Mouse (Mus musculus): Measurements from ENCODE around the gene Sema4d. TPM values are rescaled to one million over a fixed set of nuclear protein-coding genes. Genes with fewer than 3 reads are reported as not detected.
"Not testable (repeated sequence)": the region's sequence is repeated elsewhere in the genome, so short reads cannot be mapped to it uniquely, and the experiment has no call there.

Gene Sema4d
- polyA plus RNA-seq (2015; fragmentation: Nextera tagmentation; extraction: Ambion mirVana), result 10.5 and 10.9 TPM in 2 replicates

DNA sequence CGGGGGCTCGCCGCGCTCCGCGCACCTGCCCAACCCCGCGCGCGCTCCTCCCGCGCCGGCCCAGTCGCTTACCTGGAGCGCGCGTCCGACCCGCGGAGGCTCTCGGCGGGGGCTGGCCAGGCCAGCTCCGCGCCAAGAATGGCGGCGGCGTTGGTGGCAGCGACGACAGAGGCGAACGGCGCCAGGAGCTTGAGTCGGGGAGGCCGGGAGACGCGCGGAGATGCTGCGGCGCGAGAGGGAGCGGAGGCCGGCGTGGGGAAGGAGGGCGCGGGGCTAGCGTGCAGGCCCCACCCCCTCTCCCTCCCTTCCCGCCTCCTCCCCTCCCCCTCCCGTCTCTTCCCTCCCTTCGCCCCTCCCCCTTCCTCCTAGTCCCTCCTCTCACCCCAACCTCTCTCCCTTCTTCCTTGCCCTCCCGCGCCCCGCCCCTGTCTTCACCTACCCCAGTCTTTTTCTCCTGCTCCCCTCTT lies at the start of gene Sema4d:
Gene Sema4d (minus strand): TSS at position 323 of the 467 bp plus-strand sequence.
- peak; percentile 76 for ATAC-seq (ENCODE audit: low FRiP score)
- Histone ChIP-seq H3K27ac (peak within 1 kb of the TSS; percentile 83), H3K9ac (peak within 1 kb of the TSS; percentile 91), H3K36me3 (no peaks in the 10 kb centered on the region), H3K9me3 (no peaks in the 10 kb centered on the region), H3K27me3 (peaks cover 26% of the 10 kb centered on the region), H3K4me2 (peak within 1 kb of the TSS; percentile 98), H3K4me1 (replicated peaks) (peaks cover 31% of the 10 kb centered on the region), H3K4me3 (peak within 1 kb of the TSS; percentile 79)
- under 1% methylated on average over 24 of the region's 52 CpGs for WGBS

GRCm38 (mm10) chr13:51843298-51843697 lies 49.8 kb upstream of the Sema4d start:
- no peak for ATAC-seq (ENCODE audit: low FRiP score)
- peaks cover 58% of the 10 kb centered on the region for H3K27me3 ChIP-seq
- no peaks in the 10 kb centered on the region for H3K9me3 ChIP-seq
- WGBS, result 67% methylated on average over 4 of the region's 4 CpGs
- H3K27ac ChIP-seq, result no peak overlapping the region
- H3K9ac ChIP-seq, result no peak overlapping the region
- H3K36me3 ChIP-seq, result no peaks in the 10 kb centered on the region
- no peak overlapping the region for H3K4me3 ChIP-seq
- no peak overlapping the region for H3K4me2 ChIP-seq
- H3K4me1 ChIP-seq (replicated peaks), result peaks cover 48% of the 10 kb centered on the region

GRCm38 (mm10) chr13:51842773-51843172 lies 49.2 kb upstream of the Sema4d start:
- H3K27me3 ChIP-seq, result peaks cover 63% of the 10 kb centered on the region
- ATAC-seq (ENCODE audit: low FRiP score), result no peak
- H3K36me3 ChIP-seq, result no peaks in the 10 kb centered on the region
- H3K9ac ChIP-seq, result peak overlapping the region; percentile 29; the same call in 1 of the 2 replicates
- H3K9me3 ChIP-seq, result no peaks in the 10 kb centered on the region
- no peak overlapping the region for H3K27ac ChIP-seq
- peaks cover 43% of the 10 kb centered on the region for H3K4me1 ChIP-seq (replicated peaks)
- H3K4me2 ChIP-seq, result peak overlapping the region; percentile 24
- H3K4me3 ChIP-seq, result no peak overlapping the region
- 7% methylated on average over 12 of the region's 12 CpGs for WGBS

DNA sequence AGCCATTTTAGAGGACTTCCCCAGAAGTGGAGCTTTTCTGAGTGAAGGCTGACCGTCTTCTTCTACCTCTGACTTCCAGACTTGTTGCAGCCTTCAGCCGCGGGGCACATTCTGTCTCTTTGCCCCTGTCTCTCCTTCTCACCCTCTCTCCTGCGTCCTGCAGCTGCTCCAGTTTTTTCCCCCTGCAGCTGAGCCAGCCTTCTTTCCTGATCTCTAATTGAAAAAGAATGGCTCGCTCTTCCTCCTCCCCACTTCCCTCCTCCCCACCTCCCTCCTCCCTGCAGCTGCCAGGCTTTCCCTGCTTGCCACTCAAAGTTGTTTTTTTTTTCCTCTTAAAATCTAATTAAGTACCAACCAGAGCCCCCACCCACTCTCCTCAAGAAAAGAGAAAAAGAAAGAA lies 48.6 kb upstream of the Sema4d start:
- Histone ChIP-seq H3K36me3 (no peaks in the 10 kb centered on the region), H3K27ac (no peak overlapping the region), H3K4me3 (no peak overlapping the region), H3K27me3 (peaks cover 68% of the 10 kb centered on the region), H3K9ac (no peak overlapping the region), H3K9me3 (no peaks in the 10 kb centered on the region), H3K4me2 (peak overlapping the region; percentile 24; the same call in 1 of the 2 replicates), H3K4me1 (replicated peaks) (peaks cover 37% of the 10 kb centered on the region)
- no peak for ATAC-seq (ENCODE audit: low FRiP score)
- WGBS, result 0% methylated on average over 5 of the region's 5 CpGs

DNA sequence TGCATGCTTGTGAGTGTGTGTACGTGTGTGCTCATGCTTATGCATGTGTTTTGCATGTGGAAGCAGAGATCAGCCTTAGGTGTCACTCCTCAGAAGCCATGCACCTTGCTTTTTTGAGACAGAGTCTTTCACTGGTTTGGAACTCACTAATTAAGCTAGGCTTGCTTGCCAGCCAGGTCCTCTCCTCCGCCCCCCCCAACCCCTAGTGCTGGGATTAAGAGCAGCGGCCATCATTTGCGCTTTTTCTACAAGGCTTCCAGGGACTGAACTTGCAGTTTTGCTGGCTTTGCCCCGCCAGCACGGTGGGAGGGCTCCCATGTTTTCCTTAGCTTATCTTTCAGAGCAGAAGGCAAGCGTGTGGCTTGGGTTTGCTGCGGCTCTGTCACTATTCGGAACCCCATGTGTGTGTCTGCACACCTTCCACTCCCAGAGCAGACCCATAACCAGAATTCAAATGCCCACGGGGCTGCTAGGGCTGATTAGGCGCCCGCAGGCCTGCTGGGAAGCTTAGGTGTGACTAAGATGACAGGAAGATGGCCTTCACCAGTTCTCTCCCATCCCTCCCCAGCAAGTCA lies 48.1 kb upstream of the Sema4d start:
- no peaks in the 10 kb centered on the region for H3K9me3 ChIP-seq
- 15% methylated on average over 12 of the region's 12 CpGs for WGBS
- H3K36me3 ChIP-seq, result no peaks in the 10 kb centered on the region
- no peak overlapping the region for H3K4me2 ChIP-seq
- H3K27ac ChIP-seq, result no peak overlapping the region
- no peak overlapping the region for H3K4me3 ChIP-seq
- peaks cover 31% of the 10 kb centered on the region for H3K4me1 ChIP-seq (replicated peaks)
- ATAC-seq (ENCODE audit: low FRiP score), result no peak
- H3K9ac ChIP-seq, result no peak overlapping the region
- peaks cover 74% of the 10 kb centered on the region for H3K27me3 ChIP-seq

- peaks cover 77% of the 10 kb centered on the region for H3K27me3 ChIP-seq
Observed at GRCm38 (mm10) chr13:51840702-51841101, 47.2 kb upstream of the Sema4d start.

GRCm38 (mm10) chr13:51839250-51840026 lies 45.9 kb upstream of the Sema4d start:
- Histone ChIP-seq H3K36me3 (no peaks in the 10 kb centered on the region), H3K4me1 (replicated peaks) (peaks cover 28% of the 10 kb centered on the region), H3K4me2 (no peak overlapping the region), H3K4me3 (no peak overlapping the region), H3K27ac (no peak overlapping the region), H3K27me3 (peaks cover 77% of the 10 kb centered on the region), H3K9ac (no peak overlapping the region), H3K9me3 (no peaks in the 10 kb centered on the region)
- 26% methylated on average over 8 of the region's 8 CpGs for WGBS
- ATAC-seq (ENCODE audit: low FRiP score), result 0 out of 2 replicates have a peak, but pooled peaks have one; percentile 10

More at GRCm38 (mm10) chr13:51840702-51841101, 47.2 kb upstream of the Sema4d start:
- no peak overlapping the region for H3K4me2 ChIP-seq
- no peak for ATAC-seq (ENCODE audit: low FRiP score)
- H3K4me1 ChIP-seq (replicated peaks), result peaks cover 30% of the 10 kb centered on the region
- 54% methylated on average over 6 of the region's 6 CpGs for WGBS
- no peaks in the 10 kb centered on the region for H3K36me3 ChIP-seq
- no peaks in the 10 kb centered on the region for H3K9me3 ChIP-seq
- H3K9ac ChIP-seq, result no peak overlapping the region
- no peak overlapping the region for H3K27ac ChIP-seq
- H3K4me3 ChIP-seq, result no peak overlapping the region

DNA sequence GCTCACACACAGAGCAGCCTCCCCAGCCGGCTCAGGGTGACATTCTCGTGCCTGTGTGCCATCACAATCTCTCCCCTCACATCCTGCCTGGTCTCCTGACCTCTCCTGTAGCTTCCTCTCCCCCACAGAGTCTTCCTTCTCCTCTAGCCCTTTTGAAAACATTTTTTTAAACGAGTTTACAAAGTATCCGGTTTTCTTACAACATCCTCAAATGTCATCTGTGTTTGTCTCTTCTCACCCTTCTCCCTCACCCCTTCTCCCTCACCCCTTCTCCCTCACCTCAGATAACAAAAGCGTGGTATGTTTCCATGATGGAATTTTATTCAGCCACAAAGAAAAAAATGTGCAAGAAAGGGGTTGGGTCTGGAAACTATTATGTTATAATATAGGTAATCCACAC lies 43.9 kb upstream of the Sema4d start:
- WGBS, result 58% methylated on average over 5 of the region's 5 CpGs
- Histone ChIP-seq H3K9ac (no peak overlapping the region), H3K9me3 (no peaks in the 10 kb centered on the region), H3K4me3 (no peak overlapping the region), H3K4me1 (replicated peaks) (peaks cover 23% of the 10 kb centered on the region), H3K27me3 (peaks cover 61% of the 10 kb centered on the region), H3K4me2 (no peak overlapping the region), H3K36me3 (no peaks in the 10 kb centered on the region), H3K27ac (no peak overlapping the region)
- no peak for ATAC-seq (ENCODE audit: low FRiP score)

- not testable (repeated sequence) for H3K9me3 ChIP-seq; H3K27ac ChIP-seq; H3K36me3 ChIP-seq; H3K4me2 ChIP-seq; H3K9ac ChIP-seq; ATAC-seq (ENCODE audit: low FRiP score); H3K4me3 ChIP-seq
- peaks cover 39% of the 10 kb centered on the region for H3K27me3 ChIP-seq
- peaks cover 10% of the 10 kb centered on the region for H3K4me1 ChIP-seq (replicated peaks)
- WGBS, result 85% methylated on average over 4 of the region's 4 CpGs
Observed at GRCm38 (mm10) chr13:51835208-51835607, 41.7 kb upstream of the Sema4d start.

DNA sequence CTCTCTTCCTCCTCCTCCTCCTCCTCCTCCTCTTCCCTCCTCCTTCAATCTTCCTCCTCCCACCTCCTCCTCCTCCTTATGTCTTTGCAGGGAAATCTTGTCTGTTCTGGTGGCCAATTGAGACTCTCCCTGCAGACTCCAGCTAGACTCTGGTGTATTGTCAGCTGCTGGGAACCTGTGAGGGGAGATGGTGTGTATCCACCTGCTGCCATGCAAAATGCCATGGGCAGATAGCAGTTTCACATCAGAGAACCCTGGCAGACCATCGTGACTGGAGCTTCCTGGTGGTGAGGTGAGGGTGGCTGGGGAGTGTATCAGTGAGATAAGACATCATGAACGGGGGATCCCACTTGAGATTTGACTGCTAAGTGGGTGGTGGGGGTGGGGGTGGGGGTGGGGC lies 41.0 kb upstream of the Sema4d start:
- no peak overlapping the region for H3K27ac ChIP-seq
- H3K36me3 ChIP-seq, result no peaks in the 10 kb centered on the region
- H3K4me1 ChIP-seq (replicated peaks), result peaks cover 10% of the 10 kb centered on the region
- no peak overlapping the region for H3K4me3 ChIP-seq
- no peak overlapping the region for H3K4me2 ChIP-seq
- H3K27me3 ChIP-seq, result peaks cover 34% of the 10 kb centered on the region
- no peaks in the 10 kb centered on the region for H3K9me3 ChIP-seq
- H3K9ac ChIP-seq, result no peak overlapping the region
- WGBS, result 77% methylated on average over 2 of the region's 2 CpGs
- ATAC-seq (ENCODE audit: low FRiP score), result no peak

GRCm38 (mm10) chr13:51834024-51834423 lies 40.5 kb upstream of the Sema4d start:
- WGBS, result 70% methylated on average over 8 of the region's 8 CpGs
- peaks cover 10% of the 10 kb centered on the region for H3K4me1 ChIP-seq (replicated peaks)
- ATAC-seq (ENCODE audit: low FRiP score), result not testable (repeated sequence)

GRCm38 (mm10) chr13:51833611-51834010 lies 40.1 kb upstream of the Sema4d start:
- Histone ChIP-seq H3K9me3 (no peaks in the 10 kb centered on the region), H3K4me1 (replicated peaks) (peaks cover 10% of the 10 kb centered on the region), H3K4me3 (no peak overlapping the region), H3K27ac (no peak overlapping the region), H3K27me3 (peaks cover 25% of the 10 kb centered on the region), H3K36me3 (no peaks in the 10 kb centered on the region), H3K9ac (no peak overlapping the region), H3K4me2 (no peak overlapping the region)
- ATAC-seq (ENCODE audit: low FRiP score), result peak; percentile 46
- 31% methylated on average over 2 of the region's 2 CpGs for WGBS

More at GRCm38 (mm10) chr13:51834024-51834423, 40.5 kb upstream of the Sema4d start:
- H3K9ac ChIP-seq, H3K36me3 ChIP-seq, H3K9me3 ChIP-seq, H3K4me3 ChIP-seq, H3K27ac ChIP-seq, H3K4me2 ChIP-seq: not testable (repeated sequence)
- peaks cover 29% of the 10 kb centered on the region for H3K27me3 ChIP-seq

Measured in hindbrain, embryonic 13.5 days (tissue).